Mouse (Mus musculus): Measurements from ENCODE around the gene Fam117a.
A peak's percentile ranks its signal among the peaks of the same experiment; 100 is the strongest.

Gene Fam117a

GRCm38 (mm10) chr11:95333209-95333608, 3.6 kb upstream of the Fam117a start:
- no peak for DNase-seq (ENCODE audit: low spot score)

- DNase-seq (ENCODE audit: low spot score) = no peak
These were observed 3.0 kb upstream of the Fam117a start for GRCm38 (mm10) chr11:95333805-95334204.

DNA sequence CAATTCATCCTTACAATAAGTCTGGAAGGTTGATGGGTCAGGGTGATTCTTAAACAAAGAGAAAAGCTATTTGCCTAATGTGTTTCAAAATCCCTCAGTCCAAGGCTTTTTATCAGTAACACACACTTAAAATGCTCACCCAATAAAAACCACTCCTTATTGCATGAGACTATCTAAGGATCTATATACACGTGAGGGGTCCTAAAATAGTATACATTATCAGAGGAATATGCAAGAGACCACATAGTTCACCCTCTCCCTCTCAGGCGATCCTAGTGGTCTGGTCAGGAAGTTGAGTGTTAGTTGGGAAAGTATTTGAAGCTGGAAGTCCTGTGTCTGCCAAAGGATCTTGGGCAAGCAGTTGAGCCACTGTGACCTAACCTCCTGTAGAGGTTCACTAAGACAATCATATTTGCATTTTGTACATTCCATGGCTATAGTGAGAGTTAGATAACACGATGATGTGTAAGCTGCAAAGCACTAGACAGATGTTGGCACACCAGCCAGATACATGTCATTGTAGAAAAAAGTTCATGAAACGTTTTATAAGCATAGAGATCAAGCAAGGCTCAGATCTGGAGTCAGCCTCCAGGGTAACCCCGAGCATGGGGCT, 2.3 kb upstream of the Fam117a start:
- no peak for DNase-seq (ENCODE audit: low spot score)

DNA sequence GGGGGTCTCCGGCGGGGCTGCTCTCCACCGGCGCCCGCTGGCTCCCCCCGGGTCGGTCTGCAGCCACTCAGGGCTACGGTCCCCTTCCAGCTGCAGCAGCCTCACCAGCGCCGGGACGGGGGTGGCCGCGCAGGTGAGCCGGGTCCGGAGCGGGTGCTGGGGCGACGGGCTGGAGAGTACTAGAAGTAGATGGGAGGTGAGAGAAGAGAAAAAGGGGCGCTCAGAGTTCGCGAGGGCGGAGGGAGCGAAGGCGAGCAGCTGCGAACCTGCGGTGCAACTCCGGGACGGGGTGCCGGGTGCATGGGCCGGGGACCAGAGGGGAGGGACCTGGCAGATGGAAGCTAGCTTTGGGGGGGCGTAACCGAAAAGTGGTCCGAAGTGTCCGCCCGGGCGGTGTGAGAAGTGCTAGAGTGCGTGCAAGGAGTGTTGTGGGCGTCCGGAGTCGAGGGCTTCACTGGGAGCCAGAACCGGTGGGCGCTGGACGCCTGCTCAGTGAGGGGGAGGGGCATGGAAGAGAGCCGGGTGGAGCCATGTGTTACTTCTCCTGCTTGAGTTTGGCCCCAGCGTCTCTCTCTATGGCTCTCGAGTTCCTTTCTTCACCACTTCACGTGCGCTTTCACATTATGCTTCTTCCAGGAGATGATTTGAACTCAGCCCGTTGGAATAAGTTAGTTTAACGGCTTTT, 453 bp downstream of the Fam117a start:
- DNase-seq (ENCODE audit: low spot score) = peak; percentile 61

DNA sequence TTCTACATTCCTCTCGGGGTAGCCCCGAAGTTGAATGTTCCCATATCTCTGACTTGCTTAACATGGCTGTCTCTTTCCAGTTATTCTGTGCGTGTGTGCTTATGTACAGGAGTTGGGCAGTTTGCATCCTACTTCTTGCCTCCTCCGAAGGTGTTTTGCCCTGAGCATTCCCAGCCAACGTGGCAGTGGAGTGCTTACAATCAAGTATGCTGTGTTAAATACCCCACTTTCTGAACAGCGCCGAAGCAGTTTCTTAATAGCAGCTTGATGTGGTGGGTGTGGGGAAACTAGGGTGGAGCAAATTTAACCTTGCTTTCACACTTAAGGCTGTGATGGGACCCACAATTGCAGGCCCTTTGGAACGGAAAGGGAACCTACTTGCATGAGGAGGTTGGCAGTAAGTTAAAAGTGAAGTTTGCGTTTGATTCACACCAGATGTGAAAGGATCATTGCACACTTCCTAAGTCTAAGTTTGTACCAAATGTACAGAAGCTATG, 1.1 kb downstream of the Fam117a start:
- DNase-seq (ENCODE audit: low spot score) = no peak

- DNase-seq (ENCODE audit: low spot score) = no peak
These were observed 2.7 kb downstream of the Fam117a start for GRCm38 (mm10) chr11:95339471-95340021.

GRCm38 (mm10) chr11:95340259-95340658, 3.4 kb downstream of the Fam117a start:
- DNase-seq (ENCODE audit: low spot score) = no peak

GRCm38 (mm10) chr11:95340664-95341063, 3.8 kb downstream of the Fam117a start:
- no peak for DNase-seq (ENCODE audit: low spot score)

- DNase-seq (ENCODE audit: low spot score) = no peak
These were observed 6.4 kb downstream of the Fam117a start for GRCm38 (mm10) chr11:95343180-95343579.

- DNase-seq (ENCODE audit: low spot score) = no peak
These were observed 7.4 kb downstream of the Fam117a start for GRCm38 (mm10) chr11:95344181-95344580.

- no peak for DNase-seq (ENCODE audit: low spot score)
These were observed 13.5 kb downstream of the Fam117a start for GRCm38 (mm10) chr11:95350289-95350688.

DNA sequence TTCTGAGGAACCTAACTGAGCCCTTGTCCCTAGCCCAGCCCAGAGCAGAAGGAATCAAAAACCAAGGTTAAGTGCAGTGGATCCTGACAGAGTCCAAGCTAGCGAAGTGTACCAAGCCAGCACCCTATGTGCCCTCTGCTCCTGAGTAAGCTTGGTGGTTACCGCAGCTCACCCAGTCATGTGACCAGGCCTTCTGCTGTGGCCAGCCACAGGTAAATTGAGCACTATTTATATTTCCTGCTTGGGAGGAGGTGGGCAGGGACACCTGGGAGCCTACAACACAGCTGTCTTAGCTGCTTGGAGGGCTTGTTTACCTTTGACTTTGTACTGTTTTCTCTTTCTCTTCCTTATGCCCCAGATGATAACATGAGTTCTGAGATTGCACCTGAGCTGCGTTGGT, 14.1 kb downstream of the Fam117a start:
- DNase-seq (ENCODE audit: low spot score) = no peak

DNA sequence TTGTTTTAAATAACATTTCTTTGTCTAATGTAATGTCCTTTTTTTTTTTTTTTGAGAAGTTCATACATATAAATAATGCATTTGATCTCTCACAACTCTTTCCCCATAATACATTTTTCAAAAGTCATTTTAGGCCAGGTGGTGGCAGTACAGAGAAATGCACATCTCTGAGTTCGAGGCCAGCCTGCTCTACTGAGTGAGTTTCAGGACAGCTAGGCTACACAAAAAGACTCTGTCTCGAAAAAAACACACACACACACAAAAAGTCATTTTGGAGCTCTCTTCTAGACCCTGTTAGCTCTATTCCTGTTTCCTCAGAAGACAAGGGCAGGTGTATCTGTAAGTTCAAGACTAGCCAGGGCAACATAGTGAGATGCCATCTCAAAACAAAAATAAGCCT, 15.9 kb downstream of the Fam117a start:
- DNase-seq (ENCODE audit: low spot score) = no peak

DNA sequence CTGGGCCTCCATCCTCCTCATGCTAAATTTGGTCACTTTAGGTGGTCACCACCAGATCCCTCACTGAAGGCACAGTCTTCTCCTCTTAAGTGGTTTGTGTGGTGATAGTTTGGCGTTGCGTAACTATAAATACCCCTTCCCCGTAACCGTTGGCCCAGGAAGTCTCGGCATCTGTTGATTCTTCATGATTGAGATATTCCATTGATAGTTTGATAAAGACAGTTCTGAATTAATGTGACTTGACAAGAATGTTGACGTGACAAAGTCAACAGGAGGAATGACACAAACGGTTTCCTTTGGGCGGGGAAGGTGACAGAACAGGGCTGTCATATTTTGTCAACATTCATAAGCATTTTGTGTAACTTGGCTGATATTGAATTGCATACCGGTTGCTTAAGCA, 16.4 kb downstream of the Fam117a start:
- no peak for DNase-seq (ENCODE audit: low spot score)

GRCm38 (mm10) chr11:95354228-95354944, 17.6 kb downstream of the Fam117a start:
- no peak for DNase-seq (ENCODE audit: low spot score)

- DNase-seq (ENCODE audit: low spot score) = no peak
These were observed 18.3 kb downstream of the Fam117a start for GRCm38 (mm10) chr11:95354945-95355660.

DNA sequence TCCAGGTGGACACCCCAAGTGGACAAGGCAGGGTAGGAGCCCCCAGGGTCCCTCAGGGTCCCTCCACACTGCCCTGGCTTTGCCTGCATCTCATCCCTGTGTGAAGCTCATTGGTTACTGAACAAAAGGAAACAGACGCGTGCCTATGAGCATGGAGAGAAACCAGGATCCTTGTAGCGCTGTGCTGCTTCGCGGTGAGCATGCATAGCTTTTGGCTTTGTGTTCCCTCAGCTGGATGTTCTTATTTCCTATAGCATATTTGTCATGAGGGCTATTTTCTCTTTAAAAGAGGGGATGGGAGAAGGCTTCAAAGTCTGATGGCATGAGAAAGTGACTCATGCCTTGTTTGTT, 18.8 kb downstream of the Fam117a start:
- DNase-seq (ENCODE audit: low spot score) = no peak

DNA sequence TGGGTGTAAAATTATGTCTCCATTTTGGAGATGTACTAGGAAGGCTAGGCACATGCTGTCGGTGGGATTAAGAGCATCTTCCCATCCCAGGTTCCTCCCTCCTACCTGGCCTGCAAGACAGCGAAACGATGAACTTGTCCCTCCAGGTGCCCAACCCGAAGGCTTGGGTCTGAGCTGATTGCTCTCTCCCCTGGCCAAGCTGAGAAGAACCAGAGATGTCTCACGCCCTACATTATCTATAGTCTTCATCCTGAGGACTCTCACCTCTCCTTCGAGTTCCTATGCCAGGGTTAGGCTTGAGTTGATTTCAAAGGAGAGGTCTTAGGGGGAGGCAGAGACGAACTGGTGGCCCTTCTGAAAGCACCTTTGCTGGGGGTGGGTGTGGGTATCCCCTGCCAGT, 19.2 kb downstream of the Fam117a start:
- DNase-seq (ENCODE audit: low spot score) = no peak

- peak; percentile 53 for DNase-seq (ENCODE audit: low spot score)
These were observed 19.9 kb downstream of the Fam117a start for GRCm38 (mm10) chr11:95356469-95357273.

DNA sequence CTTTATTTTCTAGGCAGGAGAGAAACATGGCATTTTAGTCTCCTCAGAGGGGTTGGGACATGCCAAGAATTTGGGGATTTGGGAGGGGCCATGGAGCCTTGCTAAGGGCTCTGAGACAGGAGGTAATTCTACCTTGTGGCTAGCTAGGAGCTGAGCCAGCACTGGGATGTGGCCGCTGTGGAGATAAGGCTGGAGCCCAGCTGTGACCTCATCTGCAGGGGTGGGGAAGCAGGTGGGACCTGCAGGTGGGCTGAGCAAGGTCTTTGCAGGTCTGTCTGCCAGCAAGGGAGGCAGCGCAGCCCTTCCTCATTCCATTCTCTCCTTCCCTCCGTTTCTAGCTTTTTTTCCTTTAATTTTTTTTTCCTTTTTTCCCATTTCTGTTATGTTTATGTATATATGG, 21.4 kb downstream of the Fam117a start:
- no peak for DNase-seq (ENCODE audit: low spot score)

DNA sequence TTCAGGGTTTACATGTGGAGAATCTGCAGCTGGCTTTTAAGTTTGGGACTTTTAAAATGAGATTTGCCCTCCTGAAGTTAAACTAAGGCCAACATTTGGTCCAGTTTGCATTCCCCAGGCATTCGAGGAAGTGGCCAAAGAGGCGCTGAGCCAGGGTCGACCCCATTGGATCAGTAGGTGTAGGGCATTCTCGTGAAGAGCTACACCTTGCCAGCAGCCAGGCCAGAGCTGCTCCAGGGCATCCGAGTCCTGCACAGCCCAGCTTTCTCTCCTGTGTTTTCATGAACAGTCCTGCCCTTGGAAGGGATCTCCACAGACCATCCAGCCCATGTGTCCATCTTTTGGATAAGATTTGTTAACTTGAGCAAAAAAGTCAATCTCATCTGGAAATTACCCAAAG, 27.6 kb downstream of the Fam117a start:
- DNase-seq (ENCODE audit: low spot score) = no peak
